Mouse (Mus musculus): ENCODE data around the gene Bdh2.

Gene Bdh2

GRCm38 (mm10) chr3:135300081-135300480 is 19.1 kb downstream of the Bdh2 start:
- no peak for DNase-seq

GRCm38 (mm10) chr3:135304060-135304459 is 23.0 kb downstream of the Bdh2 start:
- peak; percentile 51 for DNase-seq

GRCm38 (mm10) chr3:135304566-135304965 is 23.5 kb downstream of the Bdh2 start:
- peak; percentile 28 for DNase-seq

DNA sequence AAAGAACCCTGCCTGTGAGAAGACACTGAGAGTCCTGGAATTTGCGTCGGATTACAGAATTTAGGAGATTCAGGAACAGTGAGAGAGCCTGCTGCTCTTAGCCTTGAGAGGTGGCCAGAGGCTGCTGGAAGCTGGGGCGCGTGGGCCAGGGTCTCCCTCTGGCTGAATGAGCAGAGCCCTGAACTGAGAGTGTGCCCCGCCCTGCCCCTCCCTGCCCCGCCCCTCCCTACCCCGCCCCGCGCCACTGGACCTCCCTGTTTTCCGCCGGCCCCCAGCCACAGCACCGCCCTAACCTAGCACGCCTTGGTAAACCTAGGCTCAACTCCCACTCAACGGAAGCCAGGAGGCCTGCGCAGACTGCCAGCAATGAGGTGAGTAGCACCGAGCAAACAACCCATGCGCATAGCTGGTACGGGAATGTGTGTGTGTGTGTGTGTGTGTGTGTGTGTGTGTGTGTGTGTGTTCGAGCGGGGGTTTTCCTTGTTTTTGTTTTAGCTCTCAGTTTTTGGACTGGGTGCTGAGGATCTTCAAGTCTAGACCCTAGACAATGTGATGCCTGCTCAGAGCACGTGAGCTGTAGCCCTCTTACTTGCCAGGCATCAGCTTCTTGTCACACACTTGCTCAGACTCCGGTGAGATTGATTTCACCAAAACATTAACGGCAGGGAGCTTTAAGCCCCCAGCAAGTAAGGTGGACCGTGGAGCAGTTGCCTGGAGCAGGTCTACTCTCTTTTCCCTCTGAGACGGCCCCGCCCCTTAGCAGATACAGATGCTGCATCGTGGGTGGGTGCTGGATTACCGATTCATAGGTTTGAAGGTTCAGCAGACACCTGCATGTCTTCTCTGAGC is 26.6 kb downstream of the Bdh2 start, which contains the start of gene Slc9b2:
TSS of gene Slc9b2 (plus strand) at position 290 of the 849 bp plus-strand sequence.
- peak; percentile 64 for DNase-seq

DNA sequence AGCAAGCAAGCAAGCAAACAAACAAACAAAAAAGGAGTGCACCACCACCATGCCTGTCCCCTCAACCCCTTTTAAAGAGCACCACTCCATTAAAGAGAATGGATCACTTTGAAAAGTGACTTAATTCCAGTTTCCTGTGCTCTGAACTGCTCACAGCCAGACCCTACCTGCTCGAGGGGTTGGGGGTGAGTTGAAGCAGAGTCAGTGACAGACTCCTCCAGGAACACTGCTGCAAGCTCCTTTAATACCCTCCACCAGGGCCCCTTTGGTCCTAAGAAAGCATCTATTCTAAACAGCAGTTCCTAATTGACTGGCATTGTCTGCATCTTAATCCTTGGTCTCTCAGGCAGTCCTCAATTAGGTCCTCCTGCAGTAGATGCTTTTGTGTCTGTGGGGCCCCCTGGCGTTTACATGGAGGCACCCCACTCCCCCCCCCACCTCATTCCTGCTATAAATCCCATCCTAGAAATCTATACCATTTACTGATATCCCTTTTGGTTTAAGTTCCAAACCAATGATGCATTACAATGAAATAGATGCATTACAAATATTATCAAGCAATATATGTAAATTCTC is 32.0 kb downstream of the Bdh2 start:
- DNase-seq: peak; percentile 24

GRCm38 (mm10) chr3:135313727-135314126 is 32.7 kb downstream of the Bdh2 start:
- peak; percentile 22 for DNase-seq

DNA sequence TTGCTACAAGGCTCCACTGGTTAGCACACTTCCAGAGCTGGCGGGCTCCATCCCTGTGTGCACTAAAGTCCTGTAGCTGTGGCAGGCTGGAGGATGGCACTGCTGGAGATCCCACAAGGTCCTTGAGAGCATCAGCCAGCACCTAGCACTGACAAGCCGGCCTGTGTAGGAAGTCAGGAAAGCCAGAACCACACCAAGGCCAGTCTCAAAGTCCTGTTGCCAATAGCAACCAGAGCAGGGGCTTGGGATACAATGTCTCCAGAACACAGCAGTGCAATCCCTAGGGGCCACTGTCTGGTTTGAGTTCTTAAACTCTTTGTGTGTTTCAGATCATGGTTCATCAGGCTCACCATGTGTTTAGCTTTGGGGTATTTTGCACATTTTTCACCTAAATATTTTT is 33.8 kb downstream of the Bdh2 start:
- DNase-seq: no peak

GRCm38 (mm10) chr3:135315720-135316425 is 34.9 kb downstream of the Bdh2 start:
- DNase-seq: no peak

- no peak for DNase-seq
Measured at GRCm38 (mm10) chr3:135318331-135318730, 37.3 kb downstream of the Bdh2 start.

DNA sequence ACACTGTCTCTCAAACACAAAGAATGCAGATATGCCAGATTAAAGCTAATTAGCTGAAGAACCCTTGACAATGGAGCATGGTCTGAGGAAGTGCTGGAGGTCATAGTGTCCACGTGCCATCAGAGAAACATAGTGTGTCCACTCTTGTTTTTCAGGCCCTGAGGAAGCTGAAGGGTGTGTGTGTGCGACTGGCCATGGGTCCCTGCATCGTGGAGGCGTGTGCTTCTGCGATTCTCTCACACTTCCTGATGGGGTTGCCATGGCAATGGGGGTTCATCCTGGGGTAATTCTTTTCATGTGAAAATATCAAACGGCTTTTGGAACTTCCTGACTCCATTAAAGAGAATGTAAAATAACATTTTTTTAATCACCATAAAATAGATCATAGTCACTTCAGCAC is 43.3 kb downstream of the Bdh2 start:
- DNase-seq: no peak

GRCm38 (mm10) chr3:135327176-135327575 is 46.2 kb downstream of the Bdh2 start:
- no peak for DNase-seq

GRCm38 (mm10) chr3:135327601-135328000 is 46.6 kb downstream of the Bdh2 start:
- no peak for DNase-seq

DNA sequence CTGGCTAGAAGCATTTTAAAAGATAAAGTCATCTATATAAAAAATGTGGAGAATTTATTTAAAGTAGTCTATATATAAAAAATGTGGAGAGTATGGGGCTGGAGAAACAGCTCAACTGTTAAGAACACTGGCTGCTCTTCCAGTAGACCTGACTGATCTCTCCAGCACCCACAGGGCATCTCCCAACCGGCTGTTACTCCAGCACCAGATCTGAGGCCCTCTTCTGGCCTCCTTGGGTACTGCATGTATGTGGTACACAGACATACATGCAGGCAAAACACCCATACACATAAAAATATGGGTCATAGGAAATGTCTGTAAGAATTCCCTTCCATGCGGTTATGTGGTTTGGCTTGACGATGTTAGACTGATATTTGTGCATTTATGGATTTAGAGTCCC is 47.5 kb downstream of the Bdh2 start:
- DNase-seq: peak; percentile 70

- no peak for DNase-seq
Measured at GRCm38 (mm10) chr3:135332691-135333090, 51.7 kb downstream of the Bdh2 start.

DNA sequence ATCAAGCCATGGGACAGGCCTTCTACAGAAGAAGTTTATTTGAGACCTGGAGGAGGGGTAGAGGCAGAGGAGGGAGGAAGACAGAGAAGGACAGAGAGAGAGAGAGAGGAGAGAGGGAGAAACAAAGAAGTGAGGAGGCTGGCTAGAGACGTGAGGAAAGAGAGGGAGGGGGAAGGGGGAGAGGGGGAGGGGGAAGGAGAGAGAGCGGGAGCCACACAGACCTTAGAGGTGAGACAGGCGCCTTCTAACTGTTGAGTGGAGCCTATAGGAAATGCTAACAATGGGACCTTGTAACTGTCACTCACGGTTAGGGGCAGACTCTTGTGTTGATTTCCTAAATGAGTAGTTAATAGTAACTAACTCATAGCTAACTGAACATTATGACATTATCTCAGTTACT is 52.7 kb downstream of the Bdh2 start:
- no peak for DNase-seq

- no peak for DNase-seq
Measured at GRCm38 (mm10) chr3:135347739-135348264, 66.8 kb downstream of the Bdh2 start, which contains the start of gene Slc9b1. Gene Slc9b1 (plus strand): TSS chr3:135348029.

- no peak for DNase-seq
Measured at GRCm38 (mm10) chr3:135349022-135349421, 68.0 kb downstream of the Bdh2 start.

DNA sequence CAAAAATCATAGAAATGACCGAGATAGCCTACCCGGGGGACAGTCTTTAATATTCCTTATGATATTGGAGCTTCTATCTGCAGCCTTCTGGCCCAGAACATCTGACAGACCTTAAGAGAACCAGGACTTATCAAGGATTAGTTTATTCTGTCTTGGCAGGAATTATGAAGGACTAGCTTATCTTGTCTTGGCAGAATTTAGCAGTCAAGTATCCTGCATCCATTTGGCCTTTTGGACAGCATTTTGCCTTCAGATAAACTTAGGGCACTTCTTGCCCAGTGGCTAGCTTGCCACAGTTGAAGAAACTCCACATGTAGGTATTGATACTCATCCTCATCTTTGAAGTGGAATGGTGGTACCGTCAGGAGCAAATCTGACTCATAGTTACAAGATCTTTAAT is 70.8 kb downstream of the Bdh2 start:
- DNase-seq: no peak
